Mouse (Mus musculus) embryo, embryonic 10 days (tissue): ENCODE measurements around the gene Top2b.

Experiments used
- DNase-seq: peaks from one replicate; pipeline ENCODE4 v3.0.0-alpha.2; 2015; ENCODE audit warnings: low spot score

The Top2b gene

DNA sequence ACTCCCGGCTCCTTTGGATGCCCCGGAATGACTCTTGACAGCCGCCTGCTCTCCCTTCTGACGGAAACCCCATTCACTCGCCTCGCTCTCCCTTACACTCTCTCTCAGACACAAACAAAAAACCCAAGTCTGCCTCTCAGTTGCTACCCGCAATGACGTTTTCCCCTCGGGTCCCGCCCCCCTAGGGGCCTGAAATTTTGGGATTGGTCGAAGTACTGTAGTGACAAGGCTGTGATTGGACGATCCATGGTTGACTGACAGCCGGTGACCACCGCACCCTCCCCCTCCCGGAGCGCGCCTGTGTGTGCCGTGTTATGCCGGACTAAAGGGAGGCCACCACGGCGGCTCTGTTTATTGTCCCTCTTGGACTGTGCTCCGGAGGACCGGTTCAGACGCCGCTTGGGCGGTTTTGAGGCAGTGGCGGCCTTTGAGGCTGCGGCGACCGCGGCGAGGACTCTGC lies at the start of gene Top2b:
Top2b (plus strand) TSS at position 302 of the 460 bp plus-strand sequence.
- DNase-seq, result peak; percentile 96

GRCm38 (mm10) chr14:16316715-16317114 lies 48.3 kb upstream of the Top2b start:
- no peak for DNase-seq

GRCm38 (mm10) chr14:16319818-16320217 lies 45.2 kb upstream of the Top2b start:
- no peak for DNase-seq

- no peak for DNase-seq
Observed at GRCm38 (mm10) chr14:16324394-16324793, 40.6 kb upstream of the Top2b start.

- DNase-seq, result no peak
Observed at GRCm38 (mm10) chr14:16325208-16325607, 39.8 kb upstream of the Top2b start.

DNA sequence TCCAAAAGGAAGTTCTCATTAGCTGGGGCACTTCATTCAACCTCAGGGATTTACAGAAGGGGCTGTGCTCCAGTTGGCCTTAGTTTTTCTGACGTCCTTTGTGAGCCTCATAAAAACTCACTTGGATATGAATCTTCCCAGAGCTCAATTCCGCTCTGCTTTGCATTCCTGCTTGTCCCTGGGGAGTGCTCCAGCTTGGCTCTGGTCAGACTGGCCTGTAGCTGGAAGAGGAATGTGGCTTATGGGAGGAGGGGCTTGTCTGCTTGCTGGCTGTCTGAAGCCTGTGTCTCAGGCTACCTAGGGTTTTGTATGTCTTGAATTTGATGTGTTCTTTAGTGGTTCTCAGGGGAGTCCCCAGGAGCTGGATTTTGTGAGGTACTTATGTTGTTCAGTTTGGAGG lies 36.4 kb upstream of the Top2b start:
- peak; percentile 79 for DNase-seq

GRCm38 (mm10) chr14:16328959-16329480 lies 36.0 kb upstream of the Top2b start:
- no peak for DNase-seq

GRCm38 (mm10) chr14:16329756-16330155 lies 35.2 kb upstream of the Top2b start:
- no peak for DNase-seq

GRCm38 (mm10) chr14:16334260-16334659 lies 30.7 kb upstream of the Top2b start:
- DNase-seq, result no peak

- no peak for DNase-seq
Observed at GRCm38 (mm10) chr14:16335835-16336417, 29.1 kb upstream of the Top2b start.

- DNase-seq, result no peak
Observed at GRCm38 (mm10) chr14:16347505-16347904, 17.5 kb upstream of the Top2b start.

DNA sequence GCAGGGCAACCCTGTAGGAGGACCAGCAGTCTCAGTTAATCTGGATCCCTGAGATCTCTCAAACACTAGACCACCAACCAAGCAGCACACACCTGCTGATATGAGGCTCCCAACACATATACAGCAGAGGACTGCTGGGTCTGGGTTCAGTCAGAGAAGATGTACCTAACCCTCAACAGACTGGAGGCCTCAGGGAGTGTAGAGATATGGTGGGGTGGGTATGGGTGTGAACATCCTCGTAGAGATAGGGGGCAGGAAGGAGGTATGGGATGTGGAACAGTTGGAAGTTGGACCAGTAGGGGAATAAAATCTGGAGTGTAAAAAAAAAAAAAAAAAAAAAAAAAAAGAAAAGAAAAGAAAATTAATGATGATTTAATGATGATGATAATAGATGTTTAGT lies 5.3 kb upstream of the Top2b start:
- no peak for DNase-seq

DNA sequence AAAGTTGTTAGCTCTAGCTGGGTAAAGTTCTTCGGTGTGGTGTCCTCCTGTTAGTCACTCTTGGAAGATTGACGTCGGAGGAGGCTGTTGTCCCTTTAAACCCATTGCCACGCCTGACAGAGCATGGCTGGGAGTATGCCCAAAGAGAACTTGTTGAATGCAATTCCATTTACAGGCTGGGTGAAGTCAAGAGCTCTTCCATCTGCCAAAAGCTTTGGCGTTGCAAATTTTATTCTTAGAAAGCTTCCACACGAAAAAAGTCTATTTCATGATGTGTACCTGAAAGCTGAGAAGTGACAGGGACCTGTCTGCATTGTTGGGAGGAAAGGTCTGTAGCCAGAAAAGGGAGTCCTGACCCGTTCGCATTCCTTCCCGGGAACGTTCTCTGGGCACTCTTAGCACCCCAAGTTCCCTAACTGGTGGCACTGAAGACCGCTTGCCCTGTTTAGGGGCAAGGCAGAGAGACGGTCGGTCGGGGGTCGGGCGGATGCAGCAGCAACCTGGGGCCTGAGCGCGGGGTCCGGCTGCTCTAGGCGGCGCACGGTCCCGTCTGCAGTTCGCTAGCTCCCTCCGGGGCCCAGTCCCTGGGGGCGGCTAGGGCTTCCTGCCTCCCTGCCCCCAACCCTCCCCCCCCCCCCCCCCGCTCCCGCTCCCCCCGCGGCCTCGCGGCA lies 683 bp upstream of the Top2b start:
- peak; percentile 73 for DNase-seq

DNA sequence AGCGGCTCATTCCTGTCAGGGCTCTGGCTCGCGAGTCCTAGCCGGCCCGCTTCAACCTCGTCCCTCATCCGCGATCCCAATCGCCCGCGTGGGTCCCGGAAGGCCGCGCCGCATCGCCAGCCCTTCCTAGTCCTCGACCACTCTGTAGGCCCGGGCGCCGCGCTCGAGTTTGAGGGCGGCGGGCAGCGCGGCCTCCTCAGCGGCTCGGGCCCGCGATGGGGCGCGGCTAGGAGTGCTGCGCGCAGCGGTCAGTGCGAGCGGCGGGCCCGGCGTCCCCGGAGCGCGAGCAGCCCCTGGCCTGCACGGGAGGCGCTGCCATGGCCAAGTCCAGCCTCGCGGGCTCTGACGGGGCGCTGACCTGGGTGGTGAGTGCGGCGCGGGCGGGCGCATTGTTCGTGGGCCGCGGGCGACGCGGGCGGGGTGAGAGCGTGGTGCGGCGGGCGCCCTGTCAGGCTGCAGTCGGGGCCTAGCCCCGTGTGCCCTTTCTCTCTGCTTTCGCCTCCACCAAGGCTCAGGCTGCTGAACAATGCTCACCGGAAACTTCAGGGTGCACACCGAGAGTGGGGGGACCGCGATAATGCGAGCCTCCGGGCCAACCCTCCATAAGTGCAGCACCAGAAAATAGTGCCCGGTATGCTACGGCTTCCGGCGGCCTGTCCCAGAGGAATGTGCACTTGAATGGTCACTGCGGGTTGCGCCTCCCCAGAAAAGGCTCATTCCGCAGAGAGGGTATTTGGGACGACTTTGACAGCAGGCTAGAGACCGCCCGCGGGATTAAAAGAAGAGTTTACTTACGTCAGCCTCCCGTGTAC lies 589 bp downstream of the Top2b start:
- DNase-seq, result peak; percentile 76

DNA sequence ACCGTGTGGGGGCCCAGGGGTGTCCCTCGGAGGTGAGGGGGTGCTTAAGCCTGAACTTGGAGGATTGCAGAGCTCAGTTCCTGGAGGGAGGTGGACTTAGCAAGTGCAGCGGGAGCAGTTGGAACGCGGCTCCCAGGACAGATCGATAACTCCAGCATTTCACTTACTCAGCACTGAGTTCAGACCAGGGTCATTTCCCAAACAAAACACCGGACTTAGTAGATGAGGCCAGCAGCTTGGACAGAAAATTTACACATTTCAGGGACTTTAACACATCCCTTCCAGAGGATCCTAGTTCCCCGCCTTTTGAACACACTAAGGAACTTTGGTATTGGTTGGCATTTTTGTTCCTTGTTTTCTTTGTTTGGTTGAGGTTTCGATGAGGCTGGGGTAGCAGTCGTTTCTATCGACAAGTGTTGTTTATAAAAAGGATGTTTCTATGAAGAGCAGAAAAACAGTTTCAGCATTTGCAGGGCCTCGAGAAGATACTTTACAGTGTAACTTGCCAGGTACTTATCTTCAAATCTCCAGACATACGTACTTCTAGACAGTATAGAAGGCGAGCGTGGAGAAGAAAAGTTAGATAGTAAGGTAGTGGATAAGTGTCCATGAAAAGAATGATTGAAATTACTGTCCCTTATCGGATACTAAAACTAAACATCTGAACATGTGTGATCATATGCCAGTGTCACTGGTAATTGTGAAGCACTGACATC lies 1.4 kb downstream of the Top2b start:
- DNase-seq, result peak; percentile 72

- no peak for DNase-seq
Observed at GRCm38 (mm10) chr14:16366986-16367385, 2.0 kb downstream of the Top2b start.

- no peak for DNase-seq
Observed at GRCm38 (mm10) chr14:16372761-16373160, 7.8 kb downstream of the Top2b start.

DNA sequence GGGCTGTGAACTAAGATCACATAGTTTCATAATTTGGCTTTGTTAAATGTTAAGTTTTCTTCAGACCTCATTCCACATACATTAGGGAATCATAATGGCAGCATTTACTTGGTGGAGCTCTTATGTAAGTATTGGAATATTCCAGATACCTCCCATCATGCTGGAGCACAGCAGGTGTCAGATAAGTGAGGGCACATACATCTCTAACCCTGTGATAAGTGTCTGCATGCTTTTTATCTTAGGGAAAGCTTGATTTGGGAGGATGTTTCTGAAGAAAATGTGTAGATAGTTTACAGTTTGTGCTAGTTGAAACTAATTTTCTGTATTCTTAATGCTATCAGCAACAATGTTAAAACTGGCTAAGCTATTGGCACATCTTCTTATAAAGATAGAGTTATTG lies 8.2 kb downstream of the Top2b start:
- no peak for DNase-seq

- DNase-seq, result peak; percentile 78
Observed at GRCm38 (mm10) chr14:16379917-16380570, 15.1 kb downstream of the Top2b start.

GRCm38 (mm10) chr14:16384783-16385182 lies 19.8 kb downstream of the Top2b start:
- no peak for DNase-seq

GRCm38 (mm10) chr14:16405187-16405586 lies 40.2 kb downstream of the Top2b start:
- no peak for DNase-seq

GRCm38 (mm10) chr14:16414163-16414562 lies 49.2 kb downstream of the Top2b start:
- DNase-seq, result no peak
